Mouse (Mus musculus) midbrain, embryonic 11.5 days (tissue): ENCODE measurements around the gene Rrh. TPM values are rescaled to one million over a fixed set of nuclear protein-coding genes. Genes with fewer than 3 reads are reported as not detected.

Experiments used
- ATAC-seq: fragments of 200-750 bp; cut with Nextera tagmentation; 2 replicates; pipeline ENCODE4 v1.8.0; 2017; ENCODE audit warnings: moderate TSS enrichment, moderate library complexity; ENCODE audit not compliant: low FRiP score
- DNase-seq: peaks from one replicate; pipeline ENCODE4 v3.0.0; 2015; ENCODE audit warnings: low spot score; ENCODE audit errors: missing footprints
- H3K27ac ChIP-seq: fragments of 300-500 bp; sonication (generic); 2 replicates; pipeline ENCODE4 v1.5.1; 2014; ENCODE audit warnings: low read depth, low read length
- H3K27me3 ChIP-seq: fragments of 300-500 bp; sonication (generic); 2 replicates; pipeline ENCODE4 v1.6.1; 2014; ENCODE audit warnings: mild to moderate bottlenecking, low read length, moderate library complexity, mixed read lengths; ENCODE audit not compliant: control insufficient read depth, insufficient read depth
- H3K36me3 ChIP-seq: fragments of 300-500 bp; sonication (generic); 2 replicates; pipeline ENCODE4 v1.6.1; 2014; ENCODE audit warnings: mild to moderate bottlenecking, low read length, moderate library complexity, mixed read lengths; ENCODE audit not compliant: control insufficient read depth, insufficient read depth
- H3K4me1 ChIP-seq: fragments of 300-500 bp; sonication (generic); 2 replicates; pipeline ENCODE4 v1.6.1; 2014; ENCODE audit warnings: low read length; ENCODE audit not compliant: control insufficient read depth, insufficient read depth
- H3K4me2 ChIP-seq: fragments of 300-500 bp; sonication (generic); 2 replicates; pipeline ENCODE4 v1.6.1; 2014; ENCODE audit warnings: mild to moderate bottlenecking, moderate library complexity
- H3K4me3 ChIP-seq: fragments of 300-500 bp; sonication (generic); 2 replicates; pipeline ENCODE4 v1.5.1; 2014; ENCODE audit warnings: low read depth, low read length
- H3K9ac ChIP-seq: fragments of 300-500 bp; sonication (generic); 2 replicates; pipeline ENCODE4 v1.6.1; 2014; ENCODE audit warnings: low read length
- H3K9me3 ChIP-seq: fragments of 300-500 bp; sonication (generic); 2 replicates; pipeline ENCODE4 v1.6.1; 2016; ENCODE audit warnings: low read length; ENCODE audit not compliant: control insufficient read depth
- WGBS: fragments of 180-500 bp; shearing (Covaris S2); extraction: QIAGEN DNeasy Blood & Tissue Kit; methylation state at CpG from one replicate; pipeline ENCODE4 v1.1.7; 2014; 5-methylcytosine and 5-hydroxymethylcytosine counted together
- polyA plus RNA-seq: library from polyadenylated mRNA; unstranded; fragments of >200 nt; fragmentation: Nextera tagmentation; extraction: Ambion mirVana; gene quantifications from 2 replicates; pipeline ENCODE4 v1.2.1, GENCODE M21; 2014

The Rrh gene
- 0.12 TPM in 1 of 2 replicates, not detected in the other for polyA plus RNA-seq

DNA sequence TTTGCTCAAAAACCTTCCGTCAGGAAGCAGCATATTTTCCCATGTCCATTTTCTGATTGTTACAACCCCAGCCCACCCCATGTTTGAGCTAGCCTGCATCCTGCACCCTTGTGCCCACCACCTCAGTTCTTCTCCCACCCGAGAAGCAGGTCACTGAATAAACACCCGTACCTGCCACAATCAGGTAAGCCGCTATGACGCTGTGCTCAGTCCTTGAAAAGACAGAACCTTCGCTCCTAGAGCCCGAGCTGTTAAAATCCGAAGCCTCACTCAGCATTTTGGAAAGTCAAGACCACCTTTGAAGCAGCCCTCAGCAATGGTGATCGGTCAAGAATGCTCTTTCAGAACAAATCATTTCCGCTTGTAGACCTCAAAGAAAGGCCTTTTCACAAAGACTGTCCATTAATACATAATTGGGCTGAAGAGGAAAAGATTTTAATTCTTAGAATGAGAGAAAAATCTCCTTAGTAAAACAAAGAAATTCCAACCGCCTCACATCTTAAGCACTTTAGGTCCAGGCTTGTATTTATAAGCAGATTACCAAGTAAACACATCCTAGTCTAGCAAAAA is at the start of gene Rrh:
TSS of gene Rrh (minus strand) at position 382 of the 570 bp plus-strand sequence.
- Histone ChIP-seq H3K27ac (no peak within 1 kb of the TSS), H3K4me1 (no peaks in the 10 kb centered on the region)

DNA sequence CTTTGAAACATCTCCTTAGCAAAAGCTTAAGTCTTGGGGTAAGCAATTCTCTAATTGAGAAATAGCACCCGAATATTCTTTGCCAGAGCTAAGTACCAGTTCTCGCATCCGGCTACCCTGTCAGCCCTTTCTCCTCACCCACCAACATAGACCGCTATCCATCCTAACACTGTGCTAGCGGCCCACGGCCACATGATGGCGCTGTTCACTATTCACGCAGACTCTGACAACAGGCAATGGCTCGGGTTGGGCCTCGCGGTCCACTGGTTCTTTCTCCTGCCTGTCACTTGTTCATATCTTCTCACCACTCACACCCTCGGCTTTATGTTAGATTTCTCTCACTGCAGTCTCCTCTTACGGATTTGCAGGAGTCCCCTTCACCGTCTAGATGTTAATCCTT is 41.3 kb upstream of the Rrh start:
- H3K4me1 ChIP-seq = no peaks in the 10 kb centered on the region
- no peak for ATAC-seq
- H3K9me3 ChIP-seq = no peaks in the 10 kb centered on the region
- no peaks in the 10 kb centered on the region for H3K27me3 ChIP-seq
- H3K27ac ChIP-seq = no peak overlapping the region
- no peak overlapping the region for H3K4me2 ChIP-seq
- peak; percentile 90 for DNase-seq
- no peaks in the 10 kb centered on the region for H3K36me3 ChIP-seq
- WGBS = 49% methylated on average over 14 of the region's 14 CpGs
- no peak overlapping the region for H3K9ac ChIP-seq
- H3K4me3 ChIP-seq = no peak overlapping the region

More for the DNA sequence above, at the start of gene Rrh:
- Histone ChIP-seq H3K4me3 (no peak within 1 kb of the TSS), H3K27me3 (no peaks in the 10 kb centered on the region), H3K9me3 (no peaks in the 10 kb centered on the region), H3K36me3 (peaks cover 6% of the 10 kb centered on the region), H3K4me2 (no peak within 1 kb of the TSS), H3K9ac (no peak within 1 kb of the TSS)
- WGBS = 71% methylated on average over 11 of the region's 11 CpGs
- no peak for DNase-seq
- no peak for ATAC-seq

DNA sequence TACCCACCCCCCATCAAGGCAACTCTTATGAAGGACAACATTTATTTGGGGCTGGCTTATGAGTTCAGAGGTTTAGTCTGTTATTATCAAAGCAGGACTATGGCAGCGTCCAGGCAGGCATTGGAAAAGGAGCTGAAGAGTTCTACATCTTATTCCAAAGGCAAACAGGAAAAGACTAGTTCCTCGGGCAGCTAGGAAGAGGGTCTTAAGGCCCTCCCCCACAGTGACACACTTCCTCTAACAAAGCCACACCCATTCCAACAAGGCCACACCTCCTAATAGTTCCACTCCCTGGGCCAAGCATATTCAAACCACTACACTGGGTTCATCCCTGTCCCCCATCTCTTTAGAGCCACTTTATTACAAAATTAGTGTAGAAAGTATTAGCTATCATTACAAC is 40.2 kb upstream of the Rrh start:
- H3K4me3 ChIP-seq = no peak overlapping the region
- WGBS = 81% methylated on average over 2 of the region's 2 CpGs
- no peak overlapping the region for H3K27ac ChIP-seq
- H3K27me3 ChIP-seq = no peaks in the 10 kb centered on the region
- no peaks in the 10 kb centered on the region for H3K36me3 ChIP-seq
- H3K9ac ChIP-seq = no peak overlapping the region
- H3K4me2 ChIP-seq = no peak overlapping the region
- ATAC-seq (no peak), DNase-seq (no peak)
- no peaks in the 10 kb centered on the region for H3K4me1 ChIP-seq
- peaks cover 3% of the 10 kb centered on the region; the same call in 1 of the 2 replicates for H3K9me3 ChIP-seq

DNA sequence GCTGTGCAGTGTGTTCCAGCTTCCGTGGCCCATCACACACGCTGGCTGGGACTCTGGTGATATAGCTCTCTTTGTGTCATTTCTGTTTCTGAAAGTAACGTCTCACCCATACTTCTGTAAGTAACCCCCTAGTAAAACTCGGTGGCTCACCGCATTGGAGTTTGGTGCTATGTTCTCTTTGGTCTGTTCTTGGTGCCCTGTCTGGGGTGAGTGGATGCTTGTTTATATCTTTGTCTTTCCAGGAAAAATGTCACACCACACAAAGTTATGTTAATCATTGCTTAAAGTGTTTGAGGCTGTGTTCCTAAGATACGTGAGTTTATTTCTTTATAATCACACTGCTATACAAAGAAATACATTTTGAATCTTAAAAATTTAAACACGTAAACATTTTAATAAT is 24.5 kb upstream of the Rrh start:
- Histone ChIP-seq H3K9me3 (no peaks in the 10 kb centered on the region), H3K4me2 (no peak overlapping the region), H3K36me3 (no peaks in the 10 kb centered on the region), H3K4me3 (no peak overlapping the region), H3K4me1 (no peaks in the 10 kb centered on the region), H3K27me3 (no peaks in the 10 kb centered on the region), H3K9ac (no peak overlapping the region), H3K27ac (no peak overlapping the region)
- ATAC-seq = no peak
- 88% methylated on average over 7 of the region's 7 CpGs for WGBS
- no peak for DNase-seq

DNA sequence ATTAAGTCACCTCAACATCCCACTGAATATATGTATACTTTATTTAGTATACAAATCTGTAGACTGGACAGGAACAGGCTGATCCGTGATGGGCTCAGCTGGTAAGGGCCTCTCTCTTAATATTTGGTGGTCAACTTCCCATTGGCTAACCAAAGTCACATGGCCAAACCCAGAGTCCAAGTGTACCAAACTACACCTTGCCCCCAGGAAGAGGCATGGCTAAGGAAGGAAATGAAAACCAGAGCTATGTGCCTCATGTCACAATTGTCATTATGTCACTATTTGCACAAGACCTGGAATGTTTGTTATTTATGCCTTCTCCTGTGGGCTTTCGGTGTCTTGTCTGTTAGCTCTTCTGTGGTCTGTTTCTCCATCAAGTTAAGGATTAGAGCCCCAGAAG is 23.5 kb upstream of the Rrh start:
- no peak overlapping the region for H3K4me3 ChIP-seq
- H3K4me1 ChIP-seq = no peaks in the 10 kb centered on the region
- H3K27me3 ChIP-seq = no peaks in the 10 kb centered on the region
- no peak overlapping the region for H3K9ac ChIP-seq
- DNase-seq (no peak), ATAC-seq (no peak)
- 82% methylated on average over 2 of the region's 2 CpGs for WGBS
- no peaks in the 10 kb centered on the region for H3K36me3 ChIP-seq
- no peaks in the 10 kb centered on the region for H3K9me3 ChIP-seq
- no peak overlapping the region for H3K4me2 ChIP-seq
- H3K27ac ChIP-seq = no peak overlapping the region

DNA sequence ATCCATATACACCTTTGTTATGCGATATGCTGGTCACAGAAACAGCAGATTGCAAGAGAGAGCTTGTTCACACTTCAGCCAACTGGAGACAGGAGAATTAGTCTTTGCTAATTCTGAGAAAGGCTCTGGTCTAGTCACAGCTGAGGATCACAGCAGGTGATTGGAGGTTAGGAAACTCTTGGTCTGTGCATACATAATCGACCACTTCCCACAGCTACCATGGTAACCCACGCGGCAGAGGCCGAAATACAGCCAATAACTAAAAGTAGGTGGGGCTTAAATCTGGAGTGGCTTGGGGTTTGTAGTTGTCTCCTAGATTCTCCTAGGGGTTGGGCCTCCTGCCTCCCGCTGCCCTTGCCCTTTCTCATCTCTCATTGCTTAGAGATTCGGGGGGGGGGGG is 15.6 kb upstream of the Rrh start:
- Histone ChIP-seq H3K9me3 (no peaks in the 10 kb centered on the region), H3K4me3 (no peak overlapping the region), H3K9ac (no peak overlapping the region), H3K27ac (no peak overlapping the region), H3K4me2 (no peak overlapping the region), H3K27me3 (no peaks in the 10 kb centered on the region), H3K4me1 (no peaks in the 10 kb centered on the region), H3K36me3 (no peaks in the 10 kb centered on the region)
- no peak for DNase-seq
- ATAC-seq = no peak
- 50% methylated on average over 7 of the region's 7 CpGs for WGBS

DNA sequence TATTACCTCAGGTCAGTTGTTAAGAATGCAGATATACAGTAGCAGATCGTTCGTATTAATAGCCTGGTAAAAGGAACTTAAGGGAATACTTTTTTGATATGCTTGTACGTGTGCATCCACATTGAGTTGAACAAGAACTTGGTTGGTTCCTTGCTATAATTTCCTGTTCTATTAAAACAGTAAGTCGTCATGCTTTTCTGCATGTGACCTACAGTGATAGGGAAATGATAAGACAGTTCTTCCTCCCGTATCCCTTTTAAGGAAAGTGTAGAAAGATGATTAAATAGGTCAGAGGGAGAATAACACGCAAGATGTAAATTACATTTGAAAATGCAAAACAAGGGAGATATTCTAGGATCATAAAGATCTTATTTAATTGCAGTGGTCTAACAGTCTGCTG is 14.6 kb upstream of the Rrh start:
- Histone ChIP-seq H3K27ac (no peak overlapping the region), H3K9ac (no peak overlapping the region), H3K9me3 (no peaks in the 10 kb centered on the region), H3K4me1 (no peaks in the 10 kb centered on the region), H3K4me3 (no peak overlapping the region), H3K4me2 (no peak overlapping the region), H3K36me3 (no peaks in the 10 kb centered on the region), H3K27me3 (no peaks in the 10 kb centered on the region)
- DNase-seq (no peak), ATAC-seq (no peak)
- 94% methylated on average over 6 of the region's 6 CpGs for WGBS

DNA sequence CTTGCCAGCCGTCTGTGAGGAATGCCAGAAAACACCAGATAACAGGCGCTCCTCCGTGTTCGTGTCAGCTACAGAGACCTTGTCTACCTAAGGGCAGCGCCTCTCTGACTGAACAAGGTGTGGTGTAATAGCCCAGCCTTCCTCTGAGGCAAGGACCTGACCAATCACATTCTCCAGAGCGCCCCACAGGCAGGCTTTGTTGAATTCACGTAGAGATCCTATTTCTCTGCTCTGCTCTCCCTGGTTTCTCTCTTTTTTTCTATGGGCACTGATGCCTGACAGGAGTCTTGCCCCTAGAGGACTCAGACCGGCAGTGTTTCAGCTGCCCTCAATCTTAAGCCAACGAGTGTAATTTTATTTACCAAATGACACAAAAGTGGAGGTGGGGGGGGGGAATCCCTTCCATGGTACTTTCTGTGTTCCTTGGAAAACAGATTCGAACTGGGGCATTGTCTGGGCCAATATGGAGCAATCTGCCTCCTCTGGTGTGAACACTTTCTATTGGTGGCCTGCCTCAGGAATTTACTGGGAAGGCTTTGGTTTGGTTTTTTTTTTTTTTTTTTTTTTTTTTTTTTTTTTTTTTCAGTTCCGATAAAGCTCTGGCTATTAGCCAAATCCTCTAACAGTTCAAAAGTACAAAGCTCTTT is 13.8 kb upstream of the Rrh start:
- Histone ChIP-seq H3K27ac (no peak overlapping the region), H3K4me1 (no peaks in the 10 kb centered on the region), H3K36me3 (no peaks in the 10 kb centered on the region), H3K4me2 (peak overlapping the region; percentile 2; the same call in 1 of the 2 replicates), H3K9me3 (no peaks in the 10 kb centered on the region), H3K27me3 (no peaks in the 10 kb centered on the region), H3K4me3 (no peak overlapping the region), H3K9ac (no peak overlapping the region)
- DNase-seq = no peak
- 14% methylated on average over 11 of the region's 11 CpGs for WGBS
- no peak for ATAC-seq

DNA sequence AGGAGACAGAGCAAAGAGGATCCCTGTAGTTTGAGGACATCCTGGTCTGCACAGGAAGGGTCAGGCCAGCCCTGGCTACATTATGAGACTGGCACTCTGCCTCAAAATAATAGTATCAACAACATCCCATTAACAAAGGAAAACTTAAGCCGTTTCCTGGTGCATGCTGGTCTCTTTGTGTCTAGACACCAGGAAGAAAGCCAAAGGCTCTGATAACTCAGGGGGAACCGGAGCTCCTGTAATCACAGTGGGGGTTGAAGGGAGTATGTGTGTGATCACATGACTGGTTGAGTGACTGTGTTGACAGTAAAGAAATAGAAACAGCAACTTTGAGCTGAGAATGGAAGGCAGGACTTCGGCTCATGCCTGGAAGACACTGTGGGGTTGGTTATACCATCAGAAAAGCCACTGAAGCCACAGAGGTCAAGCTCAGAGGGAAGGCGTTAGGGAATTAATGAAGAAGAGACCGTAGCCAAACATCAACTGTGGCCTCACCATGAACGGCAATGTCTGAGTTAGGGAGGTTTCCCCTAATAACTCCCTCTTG is 13.1 kb upstream of the Rrh start, which contains the start of gene Cfi:
TSS of gene Cfi (plus strand) at position 497 of the 547 bp plus-strand sequence.
- ATAC-seq (no peak), DNase-seq (no peak)
- H3K9me3 ChIP-seq = no peaks in the 10 kb centered on the region
- 74% methylated on average over 6 of the region's 6 CpGs for WGBS
- no peak within 1 kb of the TSS for H3K27ac ChIP-seq
- H3K9ac ChIP-seq = no peak within 1 kb of the TSS
- no peaks in the 10 kb centered on the region for H3K27me3 ChIP-seq
- no peak within 1 kb of the TSS for H3K4me3 ChIP-seq
- no peaks in the 10 kb centered on the region for H3K4me1 ChIP-seq
- peak within 1 kb of the TSS; percentile 2; the same call in 1 of the 2 replicates for H3K4me2 ChIP-seq
- no peaks in the 10 kb centered on the region for H3K36me3 ChIP-seq
